Mouse (Mus musculus) MEL (cell line): ENCODE measurements around the gene Pik3r4. TPM values are rescaled to one million over a fixed set of nuclear protein-coding genes. Genes with fewer than 3 reads are reported as not detected.

Experiments used
- DNase-seq: peaks from one replicate; pipeline ENCODE4 v3.0.0; 2011; ENCODE audit warnings: low read depth, low spot score
- H3K27ac ChIP-seq: 2 replicates; pipeline ENCODE4 v1.5.1; 2012; ENCODE audit warnings: low read depth, mild to moderate bottlenecking, control low read depth, low read length, moderate library complexity; ENCODE audit not compliant: control insufficient read depth
- H3K27me3 ChIP-seq, 2 experiments: fragments of 150-350 bp in 1 of 2; sonication (generic) in 1 of 2; 2 replicates each; pipeline ENCODE4 v1.6.1; 2012; ENCODE audit warnings: low read length in 2 of 2, mild to moderate bottlenecking in 2 of 2, improper control_type of control experiment in 1 of 2, moderate library complexity in 1 of 2; ENCODE audit not compliant: insufficient read depth in 2 of 2, control insufficient read depth in 1 of 2
- H3K36me3 ChIP-seq, 2 experiments: 2 replicates each; pipeline ENCODE4 v1.6.1; 2012 to 2014; ENCODE audit warnings: low read length in 2 of 2, improper control_type of control experiment in 1 of 2, inconsistent platforms in 1 of 2, mild to moderate bottlenecking in 1 of 2; ENCODE audit not compliant: insufficient read depth in 2 of 2, control insufficient read depth in 1 of 2
- H3K4me1 ChIP-seq, 2 experiments: fragments of 150-350 bp in 1 of 2; sonication (generic) in 1 of 2; 2 replicates each; pipeline ENCODE4 v1.6.1; 2012; ENCODE audit warnings: low read length in 2 of 2, improper control_type of control experiment in 1 of 2, mild to moderate bottlenecking in 1 of 2; ENCODE audit not compliant: insufficient read depth in 2 of 2, control insufficient read depth in 1 of 2
- H3K4me3 ChIP-seq, 2 experiments: fragments of 150-350 bp in 1 of 2; sonication (generic) in 1 of 2; 2 replicates each; pipeline ENCODE4 v1.5.1; 2012; ENCODE audit warnings: low read depth in 2 of 2, low read length in 2 of 2, mild to moderate bottlenecking in 2 of 2, moderate library complexity in 2 of 2, control low read depth in 1 of 2, improper control_type of control experiment in 1 of 2; ENCODE audit not compliant: control insufficient read depth in 1 of 2, insufficient read depth in 1 of 2
- H3K79me2 ChIP-seq: 2 replicates; pipeline ENCODE4 v1.6.1; 2012; ENCODE audit warnings: mild to moderate bottlenecking, low read length, moderate library complexity; ENCODE audit not compliant: control insufficient read depth, poor library complexity, insufficient read depth
- H3K9ac ChIP-seq: 2 replicates; pipeline ENCODE4 v1.6.1; 2012; ENCODE audit warnings: low read depth, mild to moderate bottlenecking, control low read depth, low read length, moderate library complexity; ENCODE audit not compliant: control insufficient read depth, poor library complexity, severe bottlenecking
- H3K9me3 ChIP-seq: fragments of 150-350 bp; sonication (generic); replicated peaks from 2 replicates; pipeline ENCODE4 v1.6.1; 2012; ENCODE audit warnings: mild to moderate bottlenecking, low read length, improper control_type of control experiment, moderate library complexity; ENCODE audit not compliant: insufficient read depth
- BHLHE40 ChIP-seq: IDR thresholded peaks from 2 replicates; pipeline ENCODE4 v1.6.1; 2012; ENCODE audit warnings: low read depth, mild to moderate bottlenecking, inconsistent platforms, low read length, improper control_type of control experiment, borderline replicate concordance
- CHD1 ChIP-seq: IDR thresholded peaks from 2 replicates; pipeline ENCODE4 v1.6.1; 2012; ENCODE audit warnings: low read depth, mild to moderate bottlenecking, inconsistent platforms, low read length, improper control_type of control experiment
- GABPA ChIP-seq: IDR thresholded peaks from 2 replicates; pipeline ENCODE4 v1.6.1; 2012; ENCODE audit warnings: low read depth, mild to moderate bottlenecking, inconsistent platforms, low read length, improper control_type of control experiment, moderate library complexity
- GATA1 ChIP-seq: IDR thresholded peaks from 2 replicates; pipeline ENCODE4 v1.6.1; 2011; ENCODE audit warnings: low read depth, low read length, improper control_type of control experiment
- JUND ChIP-seq: IDR thresholded peaks from 2 replicates; pipeline ENCODE4 v1.6.1; 2011; ENCODE audit warnings: low read depth, mild to moderate bottlenecking, improper control_type of control experiment, low read length
- MAZ ChIP-seq: IDR thresholded peaks from 2 replicates; pipeline ENCODE4 v1.6.1; 2012; ENCODE audit warnings: low read depth, mild to moderate bottlenecking, inconsistent platforms, low read length, improper control_type of control experiment
- MYC ChIP-seq: IDR thresholded peaks from 2 replicates; pipeline ENCODE4 v1.6.1; 2011; ENCODE audit warnings: low read depth, mild to moderate bottlenecking, low read length, improper control_type of control experiment, moderate library complexity
- POLR2AphosphoS2 ChIP-seq: IDR thresholded peaks from 2 replicates; pipeline ENCODE4 v1.6.1; 2011; ENCODE audit warnings: low read length, improper control_type of control experiment
- RCOR1 ChIP-seq: IDR thresholded peaks from 2 replicates; pipeline ENCODE4 v1.6.1; 2012; ENCODE audit warnings: low read depth, mild to moderate bottlenecking, inconsistent platforms, low read length, improper control_type of control experiment
- TBP ChIP-seq: IDR thresholded peaks from 2 replicates; pipeline ENCODE4 v1.8.0; 2011; ENCODE audit warnings: low read depth, low read length, improper control_type of control experiment
- TCF12 ChIP-seq: IDR thresholded peaks from 2 replicates; pipeline ENCODE4 v1.6.1; 2014; ENCODE audit warnings: low read depth, mild to moderate bottlenecking, inconsistent platforms, low read length, improper control_type of control experiment, moderate library complexity
- UBTF ChIP-seq: IDR thresholded peaks from 2 replicates; pipeline ENCODE4 v1.6.1; 2012; ENCODE audit warnings: low read depth, mild to moderate bottlenecking, inconsistent platforms, low read length, improper control_type of control experiment, moderate library complexity, borderline replicate concordance; ENCODE audit not compliant: insufficient read depth
- USF1 ChIP-seq: IDR thresholded peaks from 2 replicates; pipeline ENCODE4 v1.6.1; 2014; ENCODE audit warnings: low read depth, mild to moderate bottlenecking, inconsistent platforms, low read length, improper control_type of control experiment, moderate library complexity
- USF2 ChIP-seq, 2 experiments: IDR thresholded peaks; 2 replicates each; pipeline ENCODE4 v1.6.1; 2011 to 2012; ENCODE audit warnings: improper control_type of control experiment in 2 of 2, low read length in 2 of 2, borderline replicate concordance in 1 of 2, inconsistent platforms in 1 of 2, low read depth in 1 of 2, mild to moderate bottlenecking in 1 of 2; ENCODE audit not compliant: insufficient read depth in 1 of 2
- ZC3H11A ChIP-seq: IDR thresholded peaks from 2 replicates; pipeline ENCODE4 v1.6.1; 2012; ENCODE audit warnings: low read depth, mild to moderate bottlenecking, inconsistent platforms, low read length, improper control_type of control experiment
- ZMIZ1 ChIP-seq: IDR thresholded peaks from 2 replicates; pipeline ENCODE4 v1.6.1; 2012; ENCODE audit warnings: low read depth, mild to moderate bottlenecking, inconsistent platforms, low read length, improper control_type of control experiment, moderate library complexity
- ZNF384 ChIP-seq: IDR thresholded peaks from 2 replicates; pipeline ENCODE4 v1.6.1; 2012; ENCODE audit warnings: low read depth, mild to moderate bottlenecking, inconsistent platforms, low read length, improper control_type of control experiment
- polyA plus RNA-seq, 2 experiments: library from polyadenylated mRNA; stranded (reverse) in 1 of 2; unstranded in 1 of 2; fragments of >175 nt in 1 of 2; fragments of >200 nt in 1 of 2; gene quantifications; 2 replicates each; pipeline versions ENCODE4 v1.2.1 to v1.2.4; 2012; ENCODE audit warnings: low replicate concordance in 2 of 2, low read depth in 1 of 2; ENCODE audit not compliant: insufficient read length in 2 of 2, insufficient read depth in 1 of 2, missing spikeins in 1 of 2
- total RNA-seq: library from RNA; depleted of rRNA; stranded (reverse); fragments of 300-350 nt; gene quantifications from 2 replicates; pipeline ENCODE4 v1.2.3, GENCODE M21; 2012

Gene Pik3r4
- total and polyA plus RNA-seq, 3 experiments = 6.6 to 139 (median 22.9) TPM

DNA sequence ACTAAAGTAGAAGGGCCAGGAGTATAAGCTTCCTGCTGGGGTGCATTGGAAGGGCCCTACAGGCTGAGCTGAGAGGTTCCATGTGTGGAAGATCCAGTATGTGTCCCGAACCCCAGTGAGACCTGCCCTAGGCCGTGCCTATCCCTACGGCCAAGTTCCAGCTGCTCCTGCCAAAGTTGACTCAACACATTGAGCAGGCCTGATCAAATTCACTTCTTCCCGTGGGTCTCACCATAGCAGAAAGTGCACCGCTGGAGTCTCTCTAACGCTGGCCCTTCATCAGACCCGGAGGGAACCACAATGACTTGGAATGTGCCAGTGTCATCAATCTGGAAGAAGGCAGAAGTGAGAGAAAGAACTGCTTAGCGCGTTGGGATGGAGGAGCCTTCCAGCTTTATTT lies 59.2 kb downstream of the Pik3r4 start:
- TF ChIP-seq BHLHE40 (no peak), MAZ (no peak), MYC (no peak), JUND (no peak), ZMIZ1 (no peak), ZC3H11A (no peak), TCF12 (no peak), USF2 (IDR thresholded peaks at IDR 0.05; ENCODE audit: borderline replicate concordance in 1 of 2, insufficient read depth in 1 of 2, low read depth in 1 of 2, low read length in 2 of 2) (no peak), UBTF (no peak), POLR2AphosphoS2 (no peak), ZNF384 (no peak), GATA1 (no peak), TBP (no peak), USF1 (no peak), CHD1 (no peak), GABPA (no peak)
- TF ChIP-seq, all 39 proteins: peak for 0
- Histone ChIP-seq H3K9me3 (no peaks in the 10 kb centered on the region), H3K4me3 (no peak overlapping the region), H3K9ac (no peak overlapping the region), H3K27ac (no peak overlapping the region), H3K36me3 (no peaks in the 10 kb centered on the region), H3K4me1 (no peaks in the 10 kb centered on the region), H3K79me2 (no peaks in the 10 kb centered on the region), H3K27me3 (no peaks in the 10 kb centered on the region; a peak in 1 of 4 replicates)
- no peak for DNase-seq

DNA sequence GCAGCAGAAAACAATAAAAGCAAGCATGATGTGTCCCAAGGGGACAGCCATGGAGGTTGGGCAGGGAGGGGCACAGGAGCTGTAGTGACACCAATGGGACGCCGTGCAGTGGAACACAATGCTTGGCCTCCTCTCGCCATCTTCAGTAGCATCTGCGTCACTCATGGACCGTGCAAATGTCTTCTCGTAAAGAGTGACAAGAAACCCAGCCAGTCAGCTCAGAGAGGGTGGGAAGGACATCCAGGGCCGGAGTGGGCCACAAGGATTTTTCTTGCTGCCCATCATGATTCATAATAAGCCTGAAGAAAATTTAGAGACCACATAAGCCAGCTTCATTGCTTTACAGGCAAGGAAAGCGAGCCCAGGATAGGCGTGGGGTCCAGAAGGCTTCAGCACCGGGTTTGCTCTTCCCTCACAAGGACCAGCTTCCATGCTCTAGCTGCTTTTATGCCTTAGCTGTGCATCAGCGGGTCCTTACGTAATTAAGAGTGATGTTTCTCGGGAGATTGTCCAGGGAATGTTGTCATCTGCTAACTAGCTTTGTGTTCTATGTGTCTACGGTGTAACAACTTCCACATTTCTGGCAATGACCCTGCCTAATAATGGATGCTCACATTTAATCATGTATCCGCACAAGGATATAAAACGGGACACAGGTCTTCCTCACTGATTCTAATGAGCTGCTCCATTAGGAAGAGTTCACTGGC lies 61.6 kb downstream of the Pik3r4 start:
- no peaks in the 10 kb centered on the region for H3K4me1 ChIP-seq
- no peak for TF ChIP-seq RCOR1
- H3K36me3 ChIP-seq = no peaks in the 10 kb centered on the region
- H3K9me3 ChIP-seq = no peaks in the 10 kb centered on the region
- H3K4me3 ChIP-seq = no peak overlapping the region
- H3K9ac ChIP-seq = no peak overlapping the region
- no peak for DNase-seq
- H3K27ac ChIP-seq = no peak overlapping the region
- H3K27me3 ChIP-seq = no peaks in the 10 kb centered on the region; a peak in 1 of 4 replicates
- H3K79me2 ChIP-seq = no peaks in the 10 kb centered on the region
